Mouse (Mus musculus) T-helper 2 cell (primary cell): Measurements from ENCODE around the gene Fmo4.

Source experiments
- in situ Hi-C: fragments of 300-600 bp; cut with MboI, MseI; formaldehyde crosslinking; loops from one replicate; pipeline ENCODE4 v1.15.1; 2025; ENCODE audit warnings: high pct_unique_total_duplicates

Gene Fmo4

DNA sequence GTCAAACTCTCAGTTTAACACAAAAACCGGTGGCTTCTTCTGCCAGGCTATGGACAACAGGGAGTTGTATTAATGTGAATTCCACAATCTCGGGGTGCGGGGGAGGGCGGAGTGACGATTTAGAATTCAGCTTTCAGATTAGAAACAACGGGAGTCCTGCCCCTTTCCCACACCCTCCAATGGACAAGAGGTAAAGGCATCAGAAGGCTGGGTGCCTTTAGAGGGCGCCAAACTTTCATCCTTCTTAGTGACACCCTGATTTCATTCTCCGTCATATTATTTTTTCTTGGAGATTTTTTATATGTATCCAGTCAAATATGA, at the start of gene Fmo4:
Gene Fmo4 (minus strand): TSS at position 137 of the 321 bp plus-strand sequence.
- in situ Hi-C loops, result no loop called here

DNA sequence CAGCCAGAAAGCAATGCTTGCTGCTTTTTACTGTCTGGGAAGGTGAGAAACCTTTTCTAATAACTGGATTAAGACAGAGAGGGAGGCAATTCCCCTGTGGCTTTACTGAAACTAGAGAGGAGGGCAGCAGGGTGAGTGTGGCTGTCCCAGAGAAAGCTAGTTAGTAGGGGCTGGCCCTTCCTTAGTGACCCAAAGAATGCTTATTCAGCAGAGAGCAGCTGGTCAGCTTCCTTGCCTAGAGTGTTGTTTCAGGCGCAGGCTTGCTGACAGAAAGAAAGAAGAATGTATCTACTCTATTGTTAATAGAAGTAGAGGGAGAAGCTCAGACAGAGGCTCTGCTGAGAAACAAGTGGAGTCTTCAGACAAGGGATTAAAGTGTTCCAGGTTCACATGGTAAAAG, 48.6 kb upstream of the Fmo4 start:
- in situ Hi-C loops, result no loop called here

GRCm38 (mm10) chr1:162859996-162860605, 46.3 kb upstream of the Fmo4 start:
- in situ Hi-C loops, result no loop called here

- in situ Hi-C loops, result no loop called here
Observed at GRCm38 (mm10) chr1:162859545-162859976, 45.8 kb upstream of the Fmo4 start.

DNA sequence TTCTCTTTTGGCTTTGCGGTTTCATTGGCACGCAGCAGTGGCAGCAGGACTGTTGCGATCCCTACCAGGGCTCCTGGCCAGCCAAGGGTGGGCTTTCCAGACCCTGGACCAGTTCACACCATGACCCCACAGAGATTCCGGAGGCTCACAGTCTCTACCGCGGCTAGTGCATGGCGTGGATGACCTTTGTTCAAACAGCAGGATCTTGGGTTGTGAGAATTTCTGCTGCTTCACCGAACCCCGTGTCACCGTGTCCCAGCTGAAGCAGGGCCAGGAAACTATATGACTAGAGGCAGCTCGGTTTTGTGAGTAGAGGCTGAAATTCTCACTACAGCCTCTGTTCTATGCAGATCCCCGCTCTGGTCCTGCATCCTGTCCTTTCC, 45.0 kb upstream of the Fmo4 start:
- in situ Hi-C loops, result no loop called here

DNA sequence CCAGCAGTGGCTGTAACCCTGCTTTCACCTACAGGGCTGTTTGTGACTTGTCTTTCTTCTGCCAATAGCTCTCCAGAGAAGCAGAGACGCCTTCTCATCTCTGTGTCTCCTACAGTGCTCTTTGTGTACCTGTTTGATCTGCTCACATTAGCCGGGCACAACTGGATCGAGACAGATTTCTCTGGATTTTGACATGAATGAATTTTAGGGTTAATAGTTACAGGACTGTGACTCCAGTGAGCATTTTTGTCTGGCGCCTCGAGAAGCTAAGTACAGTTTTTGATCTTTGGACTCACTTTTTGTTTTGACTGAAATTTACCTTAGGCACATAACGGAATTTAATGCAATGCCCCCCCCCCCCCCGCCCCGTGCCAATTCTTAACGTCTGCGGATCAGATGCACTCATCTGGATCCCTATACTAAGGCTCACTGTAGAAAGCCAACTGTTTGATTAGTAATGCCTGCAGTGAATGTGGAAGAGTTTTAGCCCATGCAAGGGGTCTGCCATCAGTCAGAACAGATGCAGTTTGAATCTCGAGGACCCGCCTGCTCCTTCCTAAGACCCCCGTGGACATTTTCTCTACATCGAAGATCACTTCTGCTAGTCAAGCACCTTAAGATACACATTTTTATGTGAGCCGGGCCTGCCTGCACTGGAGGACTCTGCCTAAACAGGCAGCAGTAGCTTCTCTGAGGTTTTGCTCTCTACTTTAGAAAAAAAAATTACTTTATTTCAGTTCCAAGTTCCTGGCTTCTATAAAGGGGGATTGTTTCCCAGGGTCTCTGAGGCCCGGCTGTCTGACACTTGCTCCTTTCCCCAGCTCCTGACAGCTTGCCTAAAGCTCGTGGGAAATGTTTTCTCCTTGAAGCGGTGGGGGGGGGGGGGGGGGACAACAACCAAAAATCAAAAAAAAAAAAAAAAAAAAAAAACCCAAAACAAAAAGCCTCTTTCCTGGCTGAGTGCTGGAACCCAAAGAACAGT, 44.3 kb upstream of the Fmo4 start:
- in situ Hi-C loops, result no loop called here

DNA sequence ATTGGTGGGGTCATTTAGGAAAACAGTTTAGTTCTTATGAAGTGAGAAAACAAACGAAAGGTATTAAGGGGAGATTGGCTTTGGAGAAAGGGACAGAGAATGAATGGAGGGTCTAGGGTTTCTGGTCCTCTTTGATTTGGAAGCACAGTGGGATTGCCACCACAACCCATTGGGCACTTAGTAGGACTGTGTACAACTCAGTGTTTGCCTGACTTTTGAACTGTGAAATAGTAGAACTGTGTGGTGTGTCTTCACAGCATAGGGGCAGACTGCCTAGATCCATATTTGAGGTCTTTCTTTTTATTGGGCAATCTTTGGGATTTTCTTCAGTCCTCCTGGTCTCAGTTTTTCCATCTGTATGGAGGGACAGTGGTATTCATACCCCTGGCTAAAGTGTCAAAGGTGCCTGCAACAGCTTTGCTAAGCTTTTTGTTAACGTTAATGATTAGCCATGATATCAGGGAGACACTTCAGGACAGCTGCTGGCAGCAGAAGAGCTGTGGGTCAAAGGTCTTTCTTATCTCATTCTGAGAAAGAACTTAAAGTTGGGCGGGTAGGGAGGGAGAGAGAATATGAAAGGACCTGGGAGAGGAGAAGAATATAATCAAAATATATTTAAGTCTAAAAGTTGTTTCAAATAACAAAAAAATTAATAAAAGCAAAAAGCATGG, 40.2 kb upstream of the Fmo4 start:
- in situ Hi-C loops, result no loop called here

GRCm38 (mm10) chr1:162847554-162847953, 33.8 kb upstream of the Fmo4 start:
- in situ Hi-C loops, result no loop called here

DNA sequence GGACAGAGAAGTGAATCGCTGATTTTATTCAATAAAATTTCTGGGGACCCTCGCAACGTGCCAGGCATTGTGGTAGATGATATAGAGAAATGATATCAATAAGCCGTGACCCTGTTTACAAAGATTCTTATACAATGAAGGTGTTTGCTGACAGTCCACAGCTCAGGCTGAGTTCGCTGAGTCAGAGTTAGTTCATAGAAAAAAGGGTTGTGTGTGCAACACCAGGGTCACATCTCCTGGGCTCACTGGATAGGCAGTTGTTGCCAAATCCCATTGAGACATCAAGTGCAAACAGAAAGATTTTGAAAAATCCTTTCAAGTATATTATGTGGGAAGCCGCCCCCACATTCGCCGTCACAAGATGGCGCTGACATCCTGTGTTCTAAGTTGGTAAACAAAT, 26.4 kb upstream of the Fmo4 start:
- in situ Hi-C loops, result no loop called here

DNA sequence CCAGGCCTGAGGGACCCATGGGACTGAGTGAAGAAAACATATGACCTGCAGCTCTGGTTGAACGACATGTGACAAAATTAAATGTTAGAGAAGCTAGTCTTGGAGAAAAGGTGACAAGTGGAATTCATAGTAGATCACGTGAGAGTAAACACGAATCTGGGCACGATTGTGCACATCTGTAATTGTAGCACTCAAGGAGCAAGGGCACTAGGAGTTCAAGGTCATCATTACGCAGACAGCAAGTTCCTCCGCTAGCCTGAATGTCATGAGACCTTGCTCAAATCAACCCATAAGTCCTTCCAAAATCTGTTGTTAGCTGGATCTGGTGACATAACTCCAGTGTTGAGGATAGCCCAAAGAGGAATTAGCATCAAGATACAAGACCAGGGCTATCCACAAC, 25.2 kb upstream of the Fmo4 start:
- in situ Hi-C loops, result no loop called here

DNA sequence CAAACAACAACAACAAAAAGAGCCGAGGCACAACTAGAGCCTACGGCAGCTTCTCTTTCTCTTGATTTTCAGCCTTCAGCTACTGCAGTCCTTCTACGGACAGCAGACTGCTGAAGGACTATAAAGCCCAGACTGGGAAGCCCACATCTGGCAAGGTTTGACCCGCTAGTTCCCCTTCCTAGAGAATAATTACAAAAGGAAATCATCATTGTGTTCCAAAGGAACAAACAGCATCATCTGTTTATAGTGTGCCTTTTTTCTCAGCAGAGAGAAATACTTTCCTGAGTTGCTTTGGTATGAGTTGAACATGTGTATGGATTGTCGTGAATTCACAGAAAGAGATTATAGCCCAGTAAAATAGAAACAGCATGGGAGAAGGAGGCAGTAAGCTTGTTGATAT, 20.6 kb upstream of the Fmo4 start:
- in situ Hi-C loops, result no loop called here

GRCm38 (mm10) chr1:162832574-162832953, 18.8 kb upstream of the Fmo4 start:
- in situ Hi-C loops, result no loop called here

DNA sequence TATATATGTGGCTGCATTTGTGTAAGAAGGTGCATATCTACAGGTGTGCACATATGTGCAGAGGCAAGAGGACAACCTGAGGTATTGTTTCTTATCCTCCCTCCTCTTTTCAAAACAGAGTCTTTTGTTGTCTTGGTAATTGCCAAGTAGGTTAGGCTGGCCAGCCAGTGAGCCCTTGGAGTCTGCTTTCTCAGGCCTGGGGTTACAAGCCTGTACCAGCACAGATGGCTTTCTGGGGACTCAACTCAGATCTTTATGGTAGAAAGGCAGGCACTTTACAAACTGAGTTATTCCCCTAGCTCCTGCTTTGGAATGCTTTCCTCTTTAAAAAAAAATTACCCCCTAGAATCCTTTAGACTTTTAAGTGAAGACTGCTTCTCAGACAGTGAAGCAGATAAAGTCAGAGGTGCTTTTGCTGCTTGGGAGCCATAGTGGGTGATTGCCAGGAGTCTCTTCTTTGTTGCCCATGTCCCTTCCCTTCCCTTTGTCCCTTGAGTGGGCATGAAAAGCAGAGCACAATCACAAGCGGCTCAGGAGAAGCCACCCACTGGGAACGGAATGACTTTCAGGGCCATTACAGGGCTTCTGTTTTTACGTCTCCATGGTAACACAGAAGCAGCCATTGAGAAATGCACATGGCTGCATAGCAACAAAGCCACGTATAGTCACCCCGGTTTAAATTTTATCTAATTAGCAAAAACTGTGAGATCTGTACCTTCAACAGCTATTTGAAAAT, 18.2 kb upstream of the Fmo4 start:
- in situ Hi-C loops, result no loop called here

GRCm38 (mm10) chr1:162819280-162819679, 5.5 kb upstream of the Fmo4 start:
- in situ Hi-C loops, result no loop called here

GRCm38 (mm10) chr1:162815381-162816127, 1.8 kb upstream of the Fmo4 start:
- in situ Hi-C loops, result no loop called here

- in situ Hi-C loops, result no loop called here
Observed at GRCm38 (mm10) chr1:162814932-162815331, 1.2 kb upstream of the Fmo4 start.

GRCm38 (mm10) chr1:162813143-162813835, 483 bp downstream of the Fmo4 start:
- in situ Hi-C loops, result no loop called here

- in situ Hi-C loops, result loop anchor here (10.0 kb wide), 1 partner anchor 416 kb away; no protein-coding TSS in a partner anchor
Observed at GRCm38 (mm10) chr1:162808541-162808940, 5.2 kb downstream of the Fmo4 start.

DNA sequence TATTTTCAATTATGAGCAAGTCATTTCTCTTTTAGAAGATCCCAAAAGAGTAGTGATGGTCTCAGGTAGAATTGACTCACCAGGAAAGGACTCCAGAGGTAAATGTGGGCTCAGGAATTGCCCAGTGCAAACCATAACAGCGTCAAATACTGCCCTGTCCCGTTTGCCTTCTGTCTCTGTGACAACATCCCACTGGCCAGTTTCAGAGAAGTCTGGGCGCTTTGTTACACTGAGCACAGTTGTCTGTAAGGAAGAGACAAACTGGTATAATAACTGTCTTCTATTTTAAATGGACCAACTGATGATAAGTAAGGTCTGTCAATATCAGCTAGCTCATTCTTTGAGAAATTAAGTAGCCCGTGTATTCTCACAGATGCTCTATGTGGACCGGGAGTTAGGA, 6.3 kb downstream of the Fmo4 start:
- in situ Hi-C loops, result loop anchor here (10.0 kb wide), 1 partner anchor 417 kb away; no protein-coding TSS in a partner anchor

GRCm38 (mm10) chr1:162805011-162805410, 8.8 kb downstream of the Fmo4 start:
- in situ Hi-C loops, result loop anchor here (10.0 kb wide), 1 partner anchor 420 kb away; no protein-coding TSS in a partner anchor
